Mouse (Mus musculus) CH12.LX (cell line): ENCODE measurements at regions not wholly inside any gene's neighbourhood (a gene's known extent, or its start where the extent isn't known, plus 50 kb on each side); places are given as distances from the start of the nearest gene placed in this dataset.

Experiments used
- MXI1 ChIP-seq: IDR thresholded peaks from 2 replicates; pipeline ENCODE4 v1.6.1; 2011; ENCODE audit warnings: mild to moderate bottlenecking, low read depth, low read length, improper control_type of control experiment
- NRF1 ChIP-seq: IDR thresholded peaks from 2 replicates; pipeline ENCODE4 v1.6.1; 2014; ENCODE audit warnings: low read depth, mild to moderate bottlenecking, inconsistent platforms, low read length, improper control_type of control experiment, moderate library complexity
- POLR2AphosphoS2 ChIP-seq: IDR thresholded peaks from 2 replicates; pipeline ENCODE4 v1.6.1; 2011; ENCODE audit warnings: low read depth, low read length, improper control_type of control experiment

GRCm38 (mm10) chr8:92194065-92194464, 163.4 kb upstream of the Irx5 start:
- TF ChIP-seq NRF1 (no peak), MXI1 (no peak), POLR2AphosphoS2 (no peak)
